Mouse (Mus musculus) embryonic facial prominence, embryonic 12.5 days (tissue): ENCODE data around the gene 2610301B20Rik. TPM values are rescaled to one million over a fixed set of nuclear protein-coding genes. Genes with fewer than 3 reads are reported as not detected.

Experiments used
- ATAC-seq: fragments of 200-750 bp; cut with Nextera tagmentation; 2 replicates; pipeline ENCODE4 v1.8.0; 2017; ENCODE audit not compliant: insufficient number of reproducible peaks, insufficient read depth, low FRiP score, low TSS enrichment
- H3K27ac ChIP-seq: fragments of 300-500 bp; sonication (generic); 2 replicates; pipeline ENCODE4 v1.5.1; 2016; ENCODE audit warnings: mild to moderate bottlenecking
- H3K27me3 ChIP-seq: fragments of 300-500 bp; sonication (generic); 2 replicates; pipeline ENCODE4 v1.6.1; 2016; ENCODE audit warnings: mild to moderate bottlenecking, moderate library complexity
- H3K36me3 ChIP-seq: fragments of 300-500 bp; sonication (generic); 2 replicates; pipeline ENCODE4 v1.6.1; 2016; ENCODE audit warnings: mild to moderate bottlenecking
- H3K4me1 ChIP-seq: fragments of 300-500 bp; sonication (generic); 2 replicates; pipeline ENCODE4 v1.6.1; 2016
- H3K4me2 ChIP-seq: fragments of 300-500 bp; sonication (generic); replicated peaks from 2 replicates; pipeline ENCODE4 v1.6.1; 2016; ENCODE audit warnings: mild to moderate bottlenecking, moderate library complexity
- H3K4me3 ChIP-seq: fragments of 300-500 bp; sonication (generic); 2 replicates; pipeline ENCODE4 v1.5.1; 2016; ENCODE audit warnings: mild to moderate bottlenecking
- H3K9ac ChIP-seq: fragments of 300-500 bp; sonication (generic); 2 replicates; pipeline ENCODE4 v1.6.1; 2016; ENCODE audit warnings: mild to moderate bottlenecking, moderate library complexity
- H3K9me3 ChIP-seq: fragments of 300-500 bp; sonication (generic); 2 replicates; pipeline ENCODE4 v1.6.1; 2016; ENCODE audit warnings: mild to moderate bottlenecking, moderate library complexity
- WGBS: fragments of 180-500 bp; shearing (Covaris S2); methylation state at CpG from one replicate; pipeline ENCODE4 v1.1.7; 2016; 5-methylcytosine and 5-hydroxymethylcytosine counted together
- microRNA-seq: library from miRNA; unstranded; fragments of <30 nt; microRNA quantifications from one replicate; pipeline ENCODE4, GENCODE M21; 2017
- polyA plus RNA-seq: library from polyadenylated mRNA; unstranded; fragments of >200 nt; fragmentation: Nextera tagmentation; extraction: Ambion mirVana; gene quantifications from 2 replicates; pipeline ENCODE4 v1.2.1, GENCODE M21; 2016

The 2610301B20Rik gene
- polyA plus RNA-seq, 1 experiment from 2014 or later: 36.5 TPM

GRCm38 (mm10) chr4:10924541-10924940, 50.2 kb downstream of the 2610301B20Rik start:
- 85% methylated on average over 5 of the region's 5 CpGs for WGBS
- Histone ChIP-seq H3K9me3 (no peaks in the 10 kb centered on the region), H3K9ac (no peak overlapping the region), H3K4me2 (no peak overlapping the region), H3K4me3 (no peak overlapping the region), H3K4me1 (no peaks in the 10 kb centered on the region), H3K36me3 (no peaks in the 10 kb centered on the region), H3K27me3 (no peaks in the 10 kb centered on the region), H3K27ac (no peak overlapping the region)
- ATAC-seq: no peak

- no peak overlapping the region for H3K4me2 ChIP-seq
- whole genome bisulfite sequencing: 84% methylated on average over 4 of the region's 4 CpGs
- no peak for ATAC-seq
- no peaks in the 10 kb centered on the region for H3K4me1 ChIP-seq
- no peak overlapping the region for H3K4me3 ChIP-seq
- no peaks in the 10 kb centered on the region for H3K9me3 ChIP-seq
- no peak overlapping the region for H3K9ac ChIP-seq
- H3K36me3 ChIP-seq: no peaks in the 10 kb centered on the region
- H3K27me3 ChIP-seq: no peaks in the 10 kb centered on the region
- H3K27ac ChIP-seq: no peak overlapping the region
Measured at GRCm38 (mm10) chr4:10926416-10926815, 52.1 kb downstream of the 2610301B20Rik start.

GRCm38 (mm10) chr4:10928158-10928557, 53.9 kb downstream of the 2610301B20Rik start:
- Histone ChIP-seq H3K36me3 (no peaks in the 10 kb centered on the region), H3K9me3 (no peaks in the 10 kb centered on the region), H3K4me3 (no peak overlapping the region), H3K4me2 (no peak overlapping the region), H3K9ac (no peak overlapping the region), H3K27ac (no peak overlapping the region), H3K27me3 (no peaks in the 10 kb centered on the region), H3K4me1 (no peaks in the 10 kb centered on the region)
- ATAC-seq: no peak
- WGBS: 85% methylated on average over 6 of the region's 6 CpGs

GRCm38 (mm10) chr4:10929726-10930125, 55.4 kb downstream of the 2610301B20Rik start:
- Histone ChIP-seq H3K27ac (no peak overlapping the region), H3K9ac (no peak overlapping the region), H3K4me3 (no peak overlapping the region), H3K36me3 (no peaks in the 10 kb centered on the region), H3K4me1 (no peaks in the 10 kb centered on the region), H3K27me3 (no peaks in the 10 kb centered on the region), H3K4me2 (no peak overlapping the region), H3K9me3 (no peaks in the 10 kb centered on the region)
- no peak for ATAC-seq
- 67% methylated on average over 3 of the region's 3 CpGs for WGBS

GRCm38 (mm10) chr4:10931040-10931439, 56.7 kb downstream of the 2610301B20Rik start:
- no peaks in the 10 kb centered on the region for H3K9me3 ChIP-seq
- H3K4me1 ChIP-seq: no peaks in the 10 kb centered on the region
- no peak overlapping the region for H3K4me3 ChIP-seq
- 81% methylated on average over 9 of the region's 9 CpGs for WGBS
- ATAC-seq: no peak
- H3K27ac ChIP-seq: no peak overlapping the region
- no peak overlapping the region for H3K4me2 ChIP-seq
- H3K27me3 ChIP-seq: no peaks in the 10 kb centered on the region
- H3K9ac ChIP-seq: no peak overlapping the region
- H3K36me3 ChIP-seq: no peaks in the 10 kb centered on the region

GRCm38 (mm10) chr4:10932091-10932745, 57.9 kb downstream of the 2610301B20Rik start:
- WGBS: 29% methylated on average over 4 of the region's 4 CpGs
- no peak overlapping the region for H3K4me2 ChIP-seq
- no peaks in the 10 kb centered on the region for H3K4me1 ChIP-seq
- no peaks in the 10 kb centered on the region for H3K36me3 ChIP-seq
- H3K4me3 ChIP-seq: no peak overlapping the region
- ATAC-seq: no peak
- no peak overlapping the region for H3K27ac ChIP-seq
- no peak overlapping the region for H3K9ac ChIP-seq
- H3K9me3 ChIP-seq: no peaks in the 10 kb centered on the region
- no peaks in the 10 kb centered on the region for H3K27me3 ChIP-seq

- Histone ChIP-seq H3K9ac (no peak overlapping the region), H3K36me3 (no peaks in the 10 kb centered on the region), H3K4me3 (no peak overlapping the region), H3K27me3 (no peaks in the 10 kb centered on the region), H3K4me2 (no peak overlapping the region), H3K4me1 (no peaks in the 10 kb centered on the region), H3K27ac (no peak overlapping the region), H3K9me3 (no peaks in the 10 kb centered on the region)
- 75% methylated on average over 5 of the region's 5 CpGs for WGBS
- no peak for ATAC-seq
Measured at GRCm38 (mm10) chr4:10932782-10933181, 58.5 kb downstream of the 2610301B20Rik start.

GRCm38 (mm10) chr4:10936766-10937165, 62.5 kb downstream of the 2610301B20Rik start:
- H3K27me3 ChIP-seq: no peaks in the 10 kb centered on the region
- ATAC-seq: no peak
- WGBS: 86% methylated on average over 4 of the region's 4 CpGs

More at GRCm38 (mm10) chr4:10936766-10937165, 62.5 kb downstream of the 2610301B20Rik start:
- Histone ChIP-seq H3K9me3 (no peaks in the 10 kb centered on the region), H3K4me2 (no peak overlapping the region), H3K9ac (no peak overlapping the region), H3K4me1 (no peaks in the 10 kb centered on the region), H3K27ac (no peak overlapping the region), H3K36me3 (no peaks in the 10 kb centered on the region), H3K4me3 (no peak overlapping the region)

Small RNAs within 50 kb of the gene (microRNA-seq; reads per million reads assigned to microRNA genes)
- gene Mir3471-1 (not detected), gene n-TSaga9 (2.2 reads per million, percentile 7 among the genes with 10 or more reads in this experiment)
